Mouse (Mus musculus) gastrocnemius, adult 2 months (tissue): ENCODE measurements around the gene Gm45716. TPM values are rescaled to one million over a fixed set of nuclear protein-coding genes. Genes with fewer than 3 reads are reported as not detected.
A peak's percentile ranks its signal among the peaks of the same experiment; 100 is the strongest.

Experiments used
- DNase-seq: peaks from one replicate; pipeline ENCODE4 v3.0.0; 2022
- H3K27ac ChIP-seq: fragments of 200-600 bp; 2 replicates; pipeline ENCODE4 v1.8.1; 2022; ENCODE audit warnings: mild to moderate bottlenecking
- H3K4me3 ChIP-seq: fragments of 200-600 bp; 2 replicates; pipeline ENCODE4 v1.8.1; 2022; ENCODE audit warnings: mild to moderate bottlenecking, moderate library complexity
- CTCF ChIP-seq: fragments of 200-600 bp; IDR thresholded peaks from 2 replicates; pipeline ENCODE4 v1.8.1; 2022; ENCODE audit warnings: antibody characterized with exemption, mild to moderate bottlenecking, moderate library complexity
- intact Hi-C: fragments of 180-260 bp; cut with DNase I; formaldehyde crosslinking; loops from one replicate; pipeline ENCODE4 v1.15.1; 2025
- total RNA-seq, 2 experiments: library from RNA; stranded (reverse); gene quantifications; 2 replicates each; pipeline ENCODE4 v1.2.3; 2021

Gm45716 gene
- total RNA-seq, 2 experiments from 2014 or later: 1.2 to 2.7 TPM

- no peak for TF ChIP-seq CTCF
- intact Hi-C loops: no loop called here
- Histone ChIP-seq H3K27ac (no peak overlapping the region), H3K4me3 (no peak overlapping the region)
- DNase-seq: no peak
Observed at GRCm38 (mm10) chr11:90220750-90221149, 33.3 kb downstream of the Gm45716 start.

- intact Hi-C loops: no loop called here
- peak; percentile 25 for DNase-seq
- no peak overlapping the region for H3K4me3 ChIP-seq
- TF ChIP-seq CTCF: no peak
- H3K27ac ChIP-seq: peak overlapping the region; percentile 12
Observed at GRCm38 (mm10) chr11:90224914-90225470, 37.5 kb downstream of the Gm45716 start.

GRCm38 (mm10) chr11:90227000-90227922, 39.8 kb downstream of the Gm45716 start:
- DNase-seq: no peak
- H3K27ac ChIP-seq: no peak overlapping the region
- intact Hi-C loops: no loop called here
- TF ChIP-seq CTCF: no peak
- no peak overlapping the region for H3K4me3 ChIP-seq

GRCm38 (mm10) chr11:90228251-90228949, 40.9 kb downstream of the Gm45716 start:
- no peak for TF ChIP-seq CTCF
- intact Hi-C loops: no loop called here
- Histone ChIP-seq H3K27ac (no peak overlapping the region), H3K4me3 (no peak overlapping the region)
- no peak for DNase-seq

GRCm38 (mm10) chr11:90229800-90230199, 42.3 kb downstream of the Gm45716 start:
- intact Hi-C loops: no loop called here
- Histone ChIP-seq H3K4me3 (no peak overlapping the region), H3K27ac (peak overlapping the region; percentile 28; the same call in 1 of the 2 replicates)
- no peak for DNase-seq
- TF ChIP-seq CTCF: no peak

- no peak for TF ChIP-seq CTCF
- Histone ChIP-seq H3K27ac (peak overlapping the region; percentile 28; the same call in 1 of the 2 replicates), H3K4me3 (no peak overlapping the region)
- intact Hi-C loops: no loop called here
- DNase-seq: no peak
Observed at GRCm38 (mm10) chr11:90230671-90231070, 43.2 kb downstream of the Gm45716 start.

GRCm38 (mm10) chr11:90231631-90232030, 44.1 kb downstream of the Gm45716 start:
- intact Hi-C loops: no loop called here
- H3K4me3 ChIP-seq: no peak overlapping the region
- no peak for TF ChIP-seq CTCF
- DNase-seq: no peak
- no peak overlapping the region for H3K27ac ChIP-seq

GRCm38 (mm10) chr11:90232685-90233084, 45.2 kb downstream of the Gm45716 start:
- intact Hi-C loops: no loop called here
- DNase-seq: no peak
- H3K4me3 ChIP-seq: no peak overlapping the region
- no peak overlapping the region for H3K27ac ChIP-seq
- TF ChIP-seq CTCF: no peak

GRCm38 (mm10) chr11:90235221-90235620, 47.7 kb downstream of the Gm45716 start:
- no peak overlapping the region for H3K27ac ChIP-seq
- intact Hi-C loops: no loop called here
- no peak overlapping the region for H3K4me3 ChIP-seq
- DNase-seq: no peak
- TF ChIP-seq CTCF: no peak

- no peak overlapping the region for H3K4me3 ChIP-seq
- no peak for DNase-seq
- intact Hi-C loops: no loop called here
- TF ChIP-seq CTCF: no peak
- H3K27ac ChIP-seq: no peak overlapping the region
Observed at GRCm38 (mm10) chr11:90237616-90238015, 50.1 kb downstream of the Gm45716 start.

GRCm38 (mm10) chr11:90238657-90239056, 51.2 kb downstream of the Gm45716 start:
- Histone ChIP-seq H3K27ac (no peak overlapping the region), H3K4me3 (no peak overlapping the region)
- DNase-seq: no peak
- intact Hi-C loops: no loop called here
- no peak for TF ChIP-seq CTCF

- TF ChIP-seq CTCF: no peak
- no peak for DNase-seq
- Histone ChIP-seq H3K4me3 (no peak overlapping the region), H3K27ac (no peak overlapping the region)
- intact Hi-C loops: no loop called here
Observed at GRCm38 (mm10) chr11:90240652-90241330, 53.3 kb downstream of the Gm45716 start.
